Mouse (Mus musculus): Measurements from ENCODE around the gene Mmp17.

Mmp17 gene

GRCm38 (mm10) chr5:129550790-129551189, 33.2 kb upstream of the Mmp17 start:
- no peaks in the 10 kb centered on the region for H3K27me3 ChIP-seq (ENCODE audit: insufficient read depth, low read length)
- H3K9me3 ChIP-seq (ENCODE audit: low read length): no peaks in the 10 kb centered on the region
- H3K4me3 ChIP-seq (replicated peaks; ENCODE audit: low read length): no peak overlapping the region
- no peaks in the 10 kb centered on the region for H3K4me1 ChIP-seq (replicated peaks; ENCODE audit: low read depth, low read length)
- no peak for TF ChIP-seq CTCF (conservative IDR thresholded peaks at IDR 0.05; ENCODE audit: low read length)
- TF ChIP-seq NANOG (IDR thresholded peaks at IDR 0.05; ENCODE audit: borderline replicate concordance, low read length): no peak
- peaks cover 99% of the 10 kb centered on the region for H3K36me3 ChIP-seq (ENCODE audit: insufficient read depth, low read length)

- Histone ChIP-seq H3K9me3 (ENCODE audit: low read length) (no peaks in the 10 kb centered on the region), H3K27me3 (ENCODE audit: insufficient read depth, low read length) (no peaks in the 10 kb centered on the region), H3K4me1 (replicated peaks; ENCODE audit: low read depth, low read length) (no peaks in the 10 kb centered on the region), H3K4me3 (replicated peaks; ENCODE audit: low read length) (no peak overlapping the region), H3K36me3 (ENCODE audit: insufficient read depth, low read length) (peaks cover 99% of the 10 kb centered on the region)
- TF ChIP-seq POU5F1 (IDR thresholded peaks at IDR 0.05; ENCODE audit: borderline replicate concordance, low read length): no peak
Observed at GRCm38 (mm10) chr5:129551991-129552390, 32.0 kb upstream of the Mmp17 start.

- TF ChIP-seq CTCF (conservative IDR thresholded peaks at IDR 0.05; ENCODE audit: low read length): no peak
- TF ChIP-seq POU5F1 (IDR thresholded peaks at IDR 0.05; ENCODE audit: borderline replicate concordance, low read length): no peak
- no peak for TF ChIP-seq NANOG (IDR thresholded peaks at IDR 0.05; ENCODE audit: borderline replicate concordance, low read length)
- no peaks in the 10 kb centered on the region for H3K27me3 ChIP-seq (ENCODE audit: insufficient read depth, low read length)
- H3K36me3 ChIP-seq (ENCODE audit: insufficient read depth, low read length): peaks cover 99% of the 10 kb centered on the region
- H3K4me3 ChIP-seq (replicated peaks; ENCODE audit: low read length): no peak overlapping the region
- H3K4me1 ChIP-seq (replicated peaks; ENCODE audit: low read depth, low read length): no peaks in the 10 kb centered on the region; the same call in 1 of the 2 replicates
- no peaks in the 10 kb centered on the region for H3K9me3 ChIP-seq (ENCODE audit: low read length)
Observed at GRCm38 (mm10) chr5:129553642-129554041, 30.3 kb upstream of the Mmp17 start.

GRCm38 (mm10) chr5:129558591-129558990, 25.4 kb upstream of the Mmp17 start:
- TF ChIP-seq POU5F1 (IDR thresholded peaks at IDR 0.05; ENCODE audit: borderline replicate concordance, low read length) (no peak), CTCF (conservative IDR thresholded peaks at IDR 0.05; ENCODE audit: low read length) (no peak), NANOG (IDR thresholded peaks at IDR 0.05; ENCODE audit: borderline replicate concordance, low read length) (no peak)
- Histone ChIP-seq H3K36me3 (ENCODE audit: insufficient read depth, low read length) (peaks cover 97% of the 10 kb centered on the region), H3K4me1 (replicated peaks; ENCODE audit: low read depth, low read length) (peaks cover 2% of the 10 kb centered on the region; the same call in 1 of the 2 replicates), H3K4me3 (replicated peaks; ENCODE audit: low read length) (no peak overlapping the region), H3K27me3 (ENCODE audit: insufficient read depth, low read length) (no peaks in the 10 kb centered on the region), H3K9me3 (ENCODE audit: low read length) (no peaks in the 10 kb centered on the region)

- Histone ChIP-seq H3K4me1 (replicated peaks; ENCODE audit: low read depth, low read length) (peaks cover 5% of the 10 kb centered on the region; the same call in 1 of the 2 replicates), H3K27me3 (ENCODE audit: insufficient read depth, low read length) (no peaks in the 10 kb centered on the region), H3K36me3 (ENCODE audit: insufficient read depth, low read length) (peaks cover 97% of the 10 kb centered on the region), H3K9me3 (ENCODE audit: low read length) (no peaks in the 10 kb centered on the region), H3K4me3 (replicated peaks; ENCODE audit: low read length) (no peak overlapping the region)
- TF ChIP-seq CTCF (conservative IDR thresholded peaks at IDR 0.05; ENCODE audit: low read length): no peak
- no peak for TF ChIP-seq POU5F1 (IDR thresholded peaks at IDR 0.05; ENCODE audit: borderline replicate concordance, low read length)
- no peak for TF ChIP-seq NANOG (IDR thresholded peaks at IDR 0.05; ENCODE audit: borderline replicate concordance, low read length)
Observed at GRCm38 (mm10) chr5:129559283-129559682, 24.7 kb upstream of the Mmp17 start.

GRCm38 (mm10) chr5:129562342-129562741, 21.6 kb upstream of the Mmp17 start:
- TF ChIP-seq CTCF (conservative IDR thresholded peaks at IDR 0.05; ENCODE audit: low read length) (no peak), POU5F1 (IDR thresholded peaks at IDR 0.05; ENCODE audit: borderline replicate concordance, low read length) (no peak), NANOG (IDR thresholded peaks at IDR 0.05; ENCODE audit: borderline replicate concordance, low read length) (no peak)

GRCm38 (mm10) chr5:129568596-129568995, 15.4 kb upstream of the Mmp17 start:
- Histone ChIP-seq H3K9me3 (ENCODE audit: low read length) (no peaks in the 10 kb centered on the region), H3K4me3 (replicated peaks; ENCODE audit: low read length) (no peak overlapping the region), H3K36me3 (ENCODE audit: insufficient read depth, low read length) (peaks cover 87% of the 10 kb centered on the region), H3K27me3 (ENCODE audit: insufficient read depth, low read length) (no peaks in the 10 kb centered on the region), H3K4me1 (replicated peaks; ENCODE audit: low read depth, low read length) (0 out of 2 replicates have a peak, but pooled peaks cover 5% of the 10 kb centered on the region)
- no peak for TF ChIP-seq CTCF (conservative IDR thresholded peaks at IDR 0.05; ENCODE audit: low read length)
- no peak for TF ChIP-seq POU5F1 (IDR thresholded peaks at IDR 0.05; ENCODE audit: borderline replicate concordance, low read length)
- TF ChIP-seq NANOG (IDR thresholded peaks at IDR 0.05; ENCODE audit: borderline replicate concordance, low read length): no peak

More at GRCm38 (mm10) chr5:129562342-129562741, 21.6 kb upstream of the Mmp17 start:
- Histone ChIP-seq H3K4me3 (replicated peaks; ENCODE audit: low read length) (no peak overlapping the region), H3K4me1 (replicated peaks; ENCODE audit: low read depth, low read length) (peaks cover 7% of the 10 kb centered on the region; the same call in 1 of the 2 replicates), H3K27me3 (ENCODE audit: insufficient read depth, low read length) (no peaks in the 10 kb centered on the region), H3K9me3 (ENCODE audit: low read length) (no peaks in the 10 kb centered on the region), H3K36me3 (ENCODE audit: insufficient read depth, low read length) (peaks cover 97% of the 10 kb centered on the region)

GRCm38 (mm10) chr5:129578201-129578600, 5.8 kb upstream of the Mmp17 start:
- Histone ChIP-seq H3K4me1 (replicated peaks; ENCODE audit: low read depth, low read length) (peaks cover 12% of the 10 kb centered on the region), H3K9me3 (ENCODE audit: low read length) (no peaks in the 10 kb centered on the region), H3K4me3 (replicated peaks; ENCODE audit: low read length) (no peak overlapping the region), H3K36me3 (ENCODE audit: insufficient read depth, low read length) (no peaks in the 10 kb centered on the region), H3K27me3 (ENCODE audit: insufficient read depth, low read length) (peaks cover 20% of the 10 kb centered on the region)
- no peak for TF ChIP-seq CTCF (conservative IDR thresholded peaks at IDR 0.05; ENCODE audit: low read length)
- TF ChIP-seq NANOG (IDR thresholded peaks at IDR 0.05; ENCODE audit: borderline replicate concordance, low read length): no peak
- TF ChIP-seq POU5F1 (IDR thresholded peaks at IDR 0.05; ENCODE audit: borderline replicate concordance, low read length): no peak

- no peaks in the 10 kb centered on the region for H3K36me3 ChIP-seq (ENCODE audit: insufficient read depth, low read length)
- TF ChIP-seq NANOG (IDR thresholded peaks at IDR 0.05; ENCODE audit: borderline replicate concordance, low read length) (no peak), CTCF (conservative IDR thresholded peaks at IDR 0.05; ENCODE audit: low read length) (no peak), POU5F1 (IDR thresholded peaks at IDR 0.05; ENCODE audit: borderline replicate concordance, low read length) (no peak)
Observed at GRCm38 (mm10) chr5:129580046-129580445, 3.9 kb upstream of the Mmp17 start.

More at GRCm38 (mm10) chr5:129580046-129580445, 3.9 kb upstream of the Mmp17 start:
- Histone ChIP-seq H3K27me3 (ENCODE audit: insufficient read depth, low read length) (peaks cover 29% of the 10 kb centered on the region), H3K9me3 (ENCODE audit: low read length) (no peaks in the 10 kb centered on the region), H3K4me3 (replicated peaks; ENCODE audit: low read length) (no peak overlapping the region), H3K4me1 (replicated peaks; ENCODE audit: low read depth, low read length) (peaks cover 12% of the 10 kb centered on the region)

All from E14TG2a.4 (cell line).